Mouse (Mus musculus): ENCODE measurements around the gene Kat8. TPM values are rescaled to one million over a fixed set of nuclear protein-coding genes. Genes with fewer than 3 reads are reported as not detected.

The Kat8 gene
- total and polyA plus RNA-seq, 2 experiments from 2014 or later = 17.0 to 22.6 TPM

- no peaks in the 10 kb centered on the region for H3K9me3 ChIP-seq (replicated peaks; ENCODE audit: control insufficient read depth, low read length)
- no peaks in the 10 kb centered on the region for H3K27me3 ChIP-seq (ENCODE audit: control insufficient read depth, insufficient read depth, low read length)
- peaks cover 65% of the 10 kb centered on the region for H3K36me3 ChIP-seq (replicated peaks; ENCODE audit: control insufficient read depth, insufficient read depth, low read length)
- WGBS = 81% methylated on average over 12 of the region's 12 CpGs
- ATAC-seq (ENCODE audit: insufficient read depth, low read depth) = no peak
- no peak overlapping the region for H3K4me2 ChIP-seq (ENCODE audit: low read depth, low read length)
- H3K27ac ChIP-seq (ENCODE audit: low read depth) = no peak overlapping the region
- TF ChIP-seq CTCF (IDR thresholded peaks at IDR 0.05; ENCODE audit: low read depth) (no peak), EP300 (IDR thresholded peaks at IDR 0.05; ENCODE audit: low read depth) (no peak)
- H3K4me3 ChIP-seq (ENCODE audit: low read depth, low read length) = no peak overlapping the region
- no peak overlapping the region for H3K9ac ChIP-seq (replicated peaks; ENCODE audit: low read depth, low read length)
- DNase-seq (ENCODE audit: low spot score) = no peak
- peaks cover 5% of the 10 kb centered on the region; the same call in 1 of the 2 replicates for H3K4me1 ChIP-seq (ENCODE audit: control insufficient read depth, insufficient read depth)
These were observed 31.9 kb upstream of the Kat8 start for GRCm38 (mm10) chr7:127880431-127880830.

- ATAC-seq (ENCODE audit: insufficient read depth, low read depth) (no peak; the same call in 1 of the 2 replicates), DNase-seq (ENCODE audit: low spot score) (no peak)
- TF ChIP-seq CTCF (IDR thresholded peaks at IDR 0.05; ENCODE audit: low read depth) (no peak), EP300 (IDR thresholded peaks at IDR 0.05; ENCODE audit: low read depth) (no peak)
- H3K27me3 ChIP-seq (ENCODE audit: control insufficient read depth, insufficient read depth, low read length) = no peaks in the 10 kb centered on the region
- 55% methylated on average over 6 of the region's 6 CpGs for WGBS
- no peak overlapping the region for H3K27ac ChIP-seq (ENCODE audit: low read depth)
- no peaks in the 10 kb centered on the region for H3K4me1 ChIP-seq (ENCODE audit: control insufficient read depth, insufficient read depth)
- no peak overlapping the region; the same call in 1 of the 2 replicates for H3K9ac ChIP-seq (replicated peaks; ENCODE audit: low read depth, low read length)
- H3K9me3 ChIP-seq (replicated peaks; ENCODE audit: control insufficient read depth, low read length) = no peaks in the 10 kb centered on the region
- no peak overlapping the region for H3K4me3 ChIP-seq (ENCODE audit: low read depth, low read length)
- no peak overlapping the region for H3K4me2 ChIP-seq (ENCODE audit: low read depth, low read length)
- H3K36me3 ChIP-seq (replicated peaks; ENCODE audit: control insufficient read depth, insufficient read depth, low read length) = peaks cover 76% of the 10 kb centered on the region
These were observed 26.4 kb upstream of the Kat8 start for GRCm38 (mm10) chr7:127885951-127886350.

- DNase-seq (ENCODE audit: low spot score) (no peak), ATAC-seq (ENCODE audit: insufficient read depth, low read depth) (no peak)
- Histone ChIP-seq H3K4me2 (ENCODE audit: low read depth, low read length) (no peak overlapping the region), H3K9me3 (replicated peaks; ENCODE audit: control insufficient read depth, low read length) (no peaks in the 10 kb centered on the region), H3K27me3 (ENCODE audit: control insufficient read depth, insufficient read depth, low read length) (no peaks in the 10 kb centered on the region), H3K27ac (ENCODE audit: low read depth) (no peak overlapping the region), H3K9ac (replicated peaks; ENCODE audit: low read depth, low read length) (no peak overlapping the region), H3K4me1 (ENCODE audit: control insufficient read depth, insufficient read depth) (no peaks in the 10 kb centered on the region), H3K36me3 (replicated peaks; ENCODE audit: control insufficient read depth, insufficient read depth, low read length) (peaks cover 70% of the 10 kb centered on the region), H3K4me3 (ENCODE audit: low read depth, low read length) (no peak overlapping the region)
- 83% methylated on average over 6 of the region's 6 CpGs for WGBS
- TF ChIP-seq CTCF (IDR thresholded peaks at IDR 0.05; ENCODE audit: low read depth) (no peak), EP300 (IDR thresholded peaks at IDR 0.05; ENCODE audit: low read depth) (no peak)
These were observed 25.8 kb upstream of the Kat8 start for GRCm38 (mm10) chr7:127886551-127886950.

GRCm38 (mm10) chr7:127887191-127887590 lies 25.1 kb upstream of the Kat8 start:
- TF ChIP-seq CTCF (IDR thresholded peaks at IDR 0.05; ENCODE audit: low read depth) (no peak), EP300 (IDR thresholded peaks at IDR 0.05; ENCODE audit: low read depth) (no peak)
- H3K9me3 ChIP-seq (replicated peaks; ENCODE audit: control insufficient read depth, low read length) = no peaks in the 10 kb centered on the region
- H3K27ac ChIP-seq (ENCODE audit: low read depth) = no peak overlapping the region
- 65% methylated on average over 8 of the region's 8 CpGs for WGBS
- DNase-seq (ENCODE audit: low spot score) (no peak), ATAC-seq (ENCODE audit: insufficient read depth, low read depth) (no peak)
- H3K4me1 ChIP-seq (ENCODE audit: control insufficient read depth, insufficient read depth) = no peaks in the 10 kb centered on the region
- H3K27me3 ChIP-seq (ENCODE audit: control insufficient read depth, insufficient read depth, low read length) = no peaks in the 10 kb centered on the region
- H3K4me3 ChIP-seq (ENCODE audit: low read depth, low read length) = no peak overlapping the region
- peaks cover 69% of the 10 kb centered on the region for H3K36me3 ChIP-seq (replicated peaks; ENCODE audit: control insufficient read depth, insufficient read depth, low read length)
- H3K9ac ChIP-seq (replicated peaks; ENCODE audit: low read depth, low read length) = no peak overlapping the region
- no peak overlapping the region for H3K4me2 ChIP-seq (ENCODE audit: low read depth, low read length)

GRCm38 (mm10) chr7:127887781-127888180 lies 24.5 kb upstream of the Kat8 start:
- Histone ChIP-seq H3K4me2 (ENCODE audit: low read depth, low read length) (no peak overlapping the region), H3K4me3 (ENCODE audit: low read depth, low read length) (no peak overlapping the region), H3K27ac (ENCODE audit: low read depth) (no peak overlapping the region), H3K27me3 (ENCODE audit: control insufficient read depth, insufficient read depth, low read length) (no peaks in the 10 kb centered on the region), H3K36me3 (replicated peaks; ENCODE audit: control insufficient read depth, insufficient read depth, low read length) (peaks cover 68% of the 10 kb centered on the region), H3K9me3 (replicated peaks; ENCODE audit: control insufficient read depth, low read length) (no peaks in the 10 kb centered on the region), H3K4me1 (ENCODE audit: control insufficient read depth, insufficient read depth) (no peaks in the 10 kb centered on the region), H3K9ac (replicated peaks; ENCODE audit: low read depth, low read length) (no peak overlapping the region)
- ATAC-seq (ENCODE audit: insufficient read depth, low read depth) = no peak
- WGBS = 76% methylated on average over 3 of the region's 3 CpGs
- TF ChIP-seq CTCF (IDR thresholded peaks at IDR 0.05; ENCODE audit: low read depth) (no peak), EP300 (IDR thresholded peaks at IDR 0.05; ENCODE audit: low read depth) (no peak)
- DNase-seq (ENCODE audit: low spot score) = no peak

- H3K36me3 ChIP-seq (replicated peaks; ENCODE audit: control insufficient read depth, insufficient read depth, low read length) = peaks cover 63% of the 10 kb centered on the region
- no peaks in the 10 kb centered on the region for H3K27me3 ChIP-seq (ENCODE audit: control insufficient read depth, insufficient read depth, low read length)
- no peak for TF ChIP-seq EP300 (IDR thresholded peaks at IDR 0.05; ENCODE audit: low read depth)
- no peak for TF ChIP-seq CTCF (IDR thresholded peaks at IDR 0.05; ENCODE audit: low read depth)
- H3K4me2 ChIP-seq (ENCODE audit: low read depth, low read length) = no peak overlapping the region
- WGBS = 52% methylated on average over 3 of the region's 3 CpGs
- no peak overlapping the region for H3K9ac ChIP-seq (replicated peaks; ENCODE audit: low read depth, low read length)
- H3K4me1 ChIP-seq (ENCODE audit: control insufficient read depth, insufficient read depth) = no peaks in the 10 kb centered on the region
- H3K9me3 ChIP-seq (replicated peaks; ENCODE audit: control insufficient read depth, low read length) = no peaks in the 10 kb centered on the region
- no peak overlapping the region for H3K27ac ChIP-seq (ENCODE audit: low read depth)
- no peak for ATAC-seq (ENCODE audit: insufficient read depth, low read depth)
- H3K4me3 ChIP-seq (ENCODE audit: low read depth, low read length) = no peak overlapping the region
- DNase-seq (ENCODE audit: low spot score) = no peak
These were observed 23.5 kb upstream of the Kat8 start for GRCm38 (mm10) chr7:127888821-127889220.

Data from heart, postnatal 0 days (tissue).